Mouse (Mus musculus) monocyte, adult 5-6 weeks (primary cell): ENCODE results near the gene Aanat. TPM values are rescaled to one million over a fixed set of nuclear protein-coding genes. Genes with fewer than 3 reads are reported as not detected.
A peak's percentile ranks its signal among the peaks of the same experiment; 100 is the strongest.

Experiments
- ATAC-seq: fragments of 153-309, 156-312 bp; replicated peaks from 2 replicates; pipeline ENCODE4 v1.8.0; 2017; ENCODE audit warnings: mild to moderate bottlenecking; ENCODE audit not compliant: low TSS enrichment, insufficient number of reproducible peaks, severe bottlenecking, poor library complexity, low FRiP score
- total RNA-seq: library from RNA; stranded (forward); fragments of 200-1000, 200-491, 200-594 nt; gene quantifications from 3 replicates; pipeline ENCODE4 v1.2.3, GENCODE M21; 2017

Aanat gene
- total RNA-seq: not detected in 3 replicates

DNA sequence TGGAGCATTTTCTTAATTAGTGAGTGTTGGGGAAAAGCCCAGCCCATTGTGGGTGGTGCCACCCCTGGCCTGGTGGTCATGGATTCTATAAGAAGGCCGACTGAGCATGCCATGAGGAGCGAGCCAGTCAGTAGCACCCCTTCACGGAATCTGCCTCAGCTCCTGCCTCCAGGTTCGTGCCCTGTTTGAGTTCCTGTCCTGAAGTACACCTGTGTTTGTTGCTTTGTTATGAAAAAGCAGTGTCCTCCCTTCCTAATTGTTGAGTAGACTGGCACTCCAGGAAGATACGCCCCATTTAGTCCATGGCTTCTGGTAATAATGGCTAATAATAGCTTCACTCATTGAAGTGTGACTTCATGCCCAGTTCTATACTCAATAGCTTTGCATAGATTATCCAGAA, at the start of gene Aanat:
Gene Aanat, plus strand, starts transcription at position 123 of the 400 bp plus-strand sequence.
- ATAC-seq: no peak

DNA sequence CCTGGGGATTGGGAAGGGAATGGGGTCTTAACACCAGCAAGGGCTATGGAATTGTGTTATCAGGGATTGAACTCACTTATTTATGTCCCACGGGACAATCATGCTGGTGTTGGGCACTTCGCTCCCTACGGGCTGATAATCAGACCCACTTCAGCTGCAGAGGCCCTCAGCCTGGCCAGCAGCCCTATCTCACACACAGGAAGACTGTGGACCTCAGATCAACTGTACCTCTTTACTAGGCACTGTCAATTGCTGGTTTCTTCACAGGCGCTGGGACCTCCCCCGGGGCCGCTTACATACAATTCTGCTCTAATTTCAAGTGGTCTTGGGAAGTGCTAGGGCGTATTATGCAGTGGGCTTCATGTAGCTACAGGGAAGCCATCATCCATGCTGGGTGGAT, 49.5 kb upstream of the Aanat start:
- no peak for ATAC-seq

DNA sequence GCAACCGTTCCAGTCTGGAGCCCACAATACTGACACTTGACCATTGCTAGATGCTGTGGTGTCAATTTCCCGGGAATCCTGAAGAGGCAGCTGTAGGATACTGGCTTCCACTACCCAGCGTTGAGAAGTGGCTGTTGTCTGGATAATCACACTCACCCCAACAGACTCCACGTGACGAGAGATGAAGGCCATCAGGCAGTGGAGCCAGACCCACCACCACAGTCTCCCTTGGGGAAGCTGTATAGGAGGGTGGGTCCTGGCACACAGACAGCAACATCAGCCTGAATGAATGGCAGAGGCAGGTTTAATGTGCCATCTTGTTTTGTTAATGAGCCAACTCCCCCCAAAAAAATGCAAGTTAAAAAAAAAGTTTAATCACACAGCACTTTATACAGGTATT, 48.8 kb upstream of the Aanat start:
- no peak for ATAC-seq

DNA sequence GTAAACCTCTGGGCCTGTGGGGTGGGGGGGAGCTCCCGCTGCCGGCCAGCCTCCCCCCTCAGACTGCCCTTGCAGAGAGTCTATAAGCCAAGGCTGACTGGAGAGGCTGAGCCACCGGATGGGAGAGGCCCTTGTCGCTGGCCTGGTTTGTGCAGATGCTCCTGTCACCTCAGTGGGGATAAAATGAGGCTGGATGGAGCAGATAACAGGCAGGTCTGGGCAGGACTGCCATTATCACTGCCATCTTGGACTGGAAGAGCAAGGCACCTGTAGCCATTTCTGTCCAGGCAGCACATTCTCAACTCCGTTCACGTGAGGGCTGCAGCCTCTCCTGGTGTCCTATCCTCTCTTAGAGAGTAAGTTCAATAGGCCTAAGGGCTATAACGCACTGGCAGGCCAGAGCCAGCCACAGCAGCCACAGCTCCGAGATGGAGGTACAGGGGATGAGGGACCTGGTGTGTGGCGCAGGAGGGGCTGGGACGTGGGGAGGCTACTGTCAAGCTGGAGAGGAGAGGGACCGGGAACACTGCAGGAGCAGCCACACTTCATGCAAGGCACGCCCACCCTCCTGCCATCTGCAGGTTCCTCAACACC, 48.0 kb upstream of the Aanat start:
- ATAC-seq: no peak

DNA sequence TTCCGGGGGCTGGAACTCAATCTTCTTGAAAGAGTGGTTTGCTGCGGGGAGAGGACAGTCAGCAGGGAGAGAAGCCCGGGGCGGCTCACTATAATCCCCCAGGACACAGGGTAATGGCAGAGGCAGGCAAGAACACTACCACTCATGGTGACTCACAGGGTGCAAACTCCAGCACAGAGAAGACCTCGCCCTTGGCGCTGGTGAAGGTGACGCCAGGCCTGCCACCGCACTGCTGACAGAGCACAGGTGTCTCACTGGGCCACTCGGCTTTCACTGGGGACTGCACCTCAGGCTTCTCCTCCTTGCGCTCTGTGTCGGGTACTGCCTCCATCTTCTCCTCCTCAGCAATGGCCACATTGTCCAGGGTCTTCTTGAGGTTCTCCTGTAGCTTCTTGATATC, 45.0 kb upstream of the Aanat start:
- no peak for ATAC-seq

DNA sequence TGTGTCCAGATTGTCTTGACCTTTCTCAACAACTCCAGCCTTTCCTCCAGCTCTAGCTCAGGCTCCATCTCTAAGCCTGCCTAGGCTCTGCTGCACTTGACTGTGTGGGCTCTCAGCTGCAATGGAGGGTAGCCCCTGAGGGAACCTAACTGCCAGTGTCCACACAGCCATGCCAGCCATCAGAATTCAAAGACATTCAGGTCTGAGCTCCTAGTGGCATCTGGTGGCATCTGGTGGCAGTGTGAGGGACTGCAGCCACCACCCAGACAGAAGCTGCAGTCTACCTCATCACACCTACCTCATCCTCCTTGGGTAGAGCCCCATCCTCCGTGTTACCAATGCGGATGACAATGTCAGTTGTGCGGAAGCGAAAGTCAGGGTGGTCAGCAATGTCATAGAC, 43.1 kb upstream of the Aanat start:
- no peak for ATAC-seq

DNA sequence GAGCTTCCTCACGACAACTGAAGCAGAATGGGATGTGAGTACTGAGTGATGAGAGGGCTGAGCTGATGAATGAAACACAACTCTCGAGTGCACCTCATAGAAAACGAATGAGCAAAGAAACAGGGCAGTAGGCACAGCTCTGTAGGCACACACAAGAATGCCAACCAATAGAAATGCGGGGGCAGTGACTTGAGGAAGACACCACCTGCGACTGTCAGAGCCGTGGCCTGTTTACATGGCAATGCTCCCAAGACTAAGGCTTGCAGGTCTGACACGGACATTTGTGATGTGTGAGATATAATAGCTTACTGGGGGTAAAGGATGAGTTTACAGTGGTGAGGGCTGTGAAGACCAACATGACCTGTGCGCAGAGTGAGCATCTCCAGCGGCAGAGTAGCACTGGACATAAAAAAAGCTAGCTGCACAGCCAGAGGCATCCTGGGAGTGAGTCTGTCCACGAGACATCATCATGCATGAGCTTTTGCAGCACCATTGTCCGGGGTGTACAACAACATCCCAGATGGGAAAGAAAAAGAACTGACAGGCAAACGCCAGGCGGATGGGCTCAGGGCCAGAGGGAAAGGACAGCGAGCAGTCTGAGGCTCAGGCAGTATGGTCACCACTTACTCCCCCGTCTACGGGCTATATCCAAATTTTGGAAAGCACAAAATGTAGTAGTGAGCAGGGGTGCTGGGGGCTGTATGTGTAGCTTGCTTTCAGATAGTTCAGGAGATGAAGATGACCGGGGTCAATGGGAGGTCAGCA, 38.8 kb upstream of the Aanat start:
- ATAC-seq: no peak

DNA sequence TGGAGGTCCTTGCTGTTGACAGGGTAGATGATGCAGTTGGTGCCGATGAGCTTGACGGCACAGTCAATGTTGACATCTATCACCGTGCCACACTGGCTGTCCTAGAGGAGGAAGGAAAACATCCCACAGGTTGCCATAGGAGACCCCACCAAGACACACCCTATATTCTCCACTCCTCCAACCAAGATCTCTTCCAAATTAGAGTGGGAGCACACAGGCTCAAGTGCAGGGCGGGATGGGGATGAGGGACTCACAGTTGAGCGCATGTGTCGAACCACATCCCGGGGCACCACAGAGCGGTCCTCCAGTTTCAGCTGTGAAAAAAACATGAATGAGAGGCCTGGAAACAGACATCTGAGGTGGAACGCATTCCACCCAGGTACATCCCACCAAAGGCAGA, 37.5 kb upstream of the Aanat start:
- no peak for ATAC-seq

DNA sequence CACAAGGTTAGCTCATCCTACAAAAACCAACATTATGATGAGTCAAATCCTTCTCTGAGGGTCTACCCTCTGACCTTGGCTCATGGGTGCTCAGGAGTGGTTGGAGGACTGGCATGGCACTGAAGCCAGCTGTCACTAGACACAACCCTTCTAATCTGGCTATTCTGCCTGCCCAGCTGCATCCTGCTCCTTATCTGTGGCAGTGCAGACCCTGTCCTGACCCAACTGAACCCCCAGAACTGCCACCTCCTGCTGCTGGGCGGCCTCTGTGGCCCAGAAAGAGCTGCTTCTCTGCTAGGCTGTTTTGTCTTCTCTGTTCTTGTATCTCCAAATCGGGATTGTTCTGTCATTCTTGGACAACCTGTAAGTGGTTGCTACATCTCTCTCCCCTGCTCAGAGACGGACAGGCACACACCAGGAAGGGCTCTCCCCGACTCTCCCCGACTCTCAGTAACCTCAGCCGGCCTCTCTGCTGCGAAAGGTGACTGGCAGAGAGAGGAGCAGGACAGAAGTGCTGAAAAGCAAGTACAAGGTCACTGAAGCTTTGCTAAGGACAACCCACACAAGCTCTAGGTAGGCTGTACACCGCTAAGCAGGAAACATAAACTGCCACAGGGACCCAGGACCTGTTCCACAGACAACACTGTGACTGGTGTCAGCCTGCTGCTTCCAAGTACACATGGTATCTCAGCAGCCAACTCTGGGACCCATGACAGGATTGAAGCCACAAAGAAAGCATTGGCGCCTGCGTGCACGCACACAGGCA, 36.8 kb upstream of the Aanat start:
- ATAC-seq: no peak

DNA sequence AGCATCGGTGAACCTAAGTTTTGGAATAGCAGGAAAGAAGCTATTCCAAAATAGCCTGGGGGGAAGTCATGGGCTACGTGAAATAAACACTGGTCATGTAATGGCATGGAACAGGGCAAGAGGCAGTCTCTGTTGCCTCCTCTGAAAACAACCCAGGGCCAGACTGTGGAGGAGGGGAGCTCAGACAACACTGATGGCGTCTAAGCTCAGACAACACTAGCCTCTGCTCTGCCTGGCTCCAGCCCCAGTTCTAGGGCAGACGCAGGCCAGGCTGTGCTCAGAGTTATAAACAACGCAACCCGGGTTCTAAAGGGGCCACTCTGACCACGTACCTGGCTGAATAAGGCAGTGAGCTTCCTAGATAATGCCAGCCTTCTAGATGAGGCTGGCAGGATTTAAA, 35.5 kb upstream of the Aanat start:
- no peak for ATAC-seq

DNA sequence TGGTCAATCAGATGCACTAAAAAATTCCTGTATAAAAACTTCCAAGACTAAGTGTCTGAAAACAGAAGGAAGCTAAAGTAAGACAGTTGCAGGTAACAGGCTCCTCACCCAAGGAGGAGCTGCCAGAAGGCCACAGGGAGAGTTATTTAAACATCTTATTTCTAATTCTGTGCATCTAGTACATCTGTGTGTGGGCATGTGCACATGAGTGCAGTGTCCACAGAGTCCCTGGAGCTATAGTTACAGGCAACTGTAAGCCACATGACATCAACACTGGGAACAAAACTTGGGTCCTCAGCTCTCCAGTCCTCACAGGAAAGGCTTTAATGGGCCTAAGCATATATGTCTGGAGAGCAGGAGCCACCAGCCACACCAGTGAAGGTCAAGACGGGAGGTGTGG, 34.0 kb upstream of the Aanat start:
- ATAC-seq: no peak

DNA sequence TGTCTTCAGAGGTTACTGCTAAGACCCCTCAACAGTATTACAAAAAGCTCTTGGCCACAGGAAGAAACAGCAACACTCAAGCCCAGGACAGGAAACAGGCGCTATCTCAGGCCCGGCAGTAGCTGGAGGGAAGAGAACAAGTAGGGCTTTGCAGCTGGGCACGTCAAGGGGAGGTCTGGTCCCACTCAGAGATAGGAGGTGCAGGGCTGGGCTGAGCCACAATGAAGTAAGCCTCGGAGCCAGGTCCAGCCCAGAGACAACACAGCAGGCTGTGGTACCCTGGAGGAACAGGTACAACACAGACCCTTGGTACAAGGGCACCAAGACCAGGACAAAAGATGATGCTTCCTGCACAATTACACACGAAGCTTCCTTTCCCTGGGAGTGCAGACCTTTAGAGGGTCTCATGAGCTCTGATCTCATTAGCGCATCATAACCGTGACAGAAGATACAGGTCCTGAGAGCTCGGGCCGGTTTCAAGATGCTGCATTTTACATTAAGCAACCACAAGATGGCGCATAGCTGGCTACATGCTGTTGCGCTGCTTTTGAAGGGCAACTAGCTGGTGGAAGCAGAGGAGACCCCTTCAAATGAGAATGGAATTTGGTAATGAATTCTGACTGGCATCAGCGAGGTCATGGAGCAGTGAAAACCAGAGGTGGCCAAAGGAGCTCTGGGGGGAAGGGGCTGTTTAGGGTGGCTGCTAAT, 31.9 kb upstream of the Aanat start:
- ATAC-seq: 0 out of 2 replicates have a peak, but pooled peaks have one; percentile 55

DNA sequence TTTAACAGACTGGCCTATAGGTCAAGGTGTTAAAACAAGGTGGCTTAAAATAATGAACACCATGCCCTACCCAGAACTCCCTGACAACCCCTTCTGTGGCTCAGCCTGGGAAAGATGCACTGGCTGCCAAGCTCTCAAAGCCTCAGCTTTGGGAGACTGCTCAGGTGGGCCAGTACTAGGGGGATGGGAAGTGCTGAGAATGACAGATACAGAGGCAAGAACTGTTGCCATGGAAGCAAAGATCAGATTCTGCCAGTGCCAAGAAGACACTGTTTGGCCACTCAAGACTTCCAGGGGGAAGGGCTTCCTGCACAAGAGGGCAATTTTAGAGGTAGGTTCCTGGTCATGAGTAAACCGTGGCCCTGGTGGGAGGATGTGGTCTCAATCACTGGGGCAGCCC, 30.7 kb upstream of the Aanat start:
- ATAC-seq: no peak

DNA sequence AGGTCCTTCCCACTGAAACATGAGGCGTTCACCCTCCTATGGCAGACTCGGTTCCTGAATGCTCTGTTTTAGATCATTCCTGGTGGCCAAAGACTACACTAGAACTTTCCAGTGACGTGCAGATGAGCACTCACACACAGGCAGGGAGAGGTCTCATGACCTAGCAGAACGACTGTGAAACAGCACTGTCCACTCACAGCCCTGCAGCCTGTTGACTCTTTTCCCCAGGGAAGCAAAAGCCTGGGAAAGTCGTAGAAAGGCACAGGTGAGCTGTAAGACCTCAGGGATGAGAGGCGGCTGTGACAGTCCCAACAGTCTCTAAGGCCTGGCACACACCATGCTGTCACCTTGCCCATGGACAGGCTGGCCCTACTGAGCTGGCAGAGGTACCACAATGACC, 29.9 kb upstream of the Aanat start:
- ATAC-seq: no peak

DNA sequence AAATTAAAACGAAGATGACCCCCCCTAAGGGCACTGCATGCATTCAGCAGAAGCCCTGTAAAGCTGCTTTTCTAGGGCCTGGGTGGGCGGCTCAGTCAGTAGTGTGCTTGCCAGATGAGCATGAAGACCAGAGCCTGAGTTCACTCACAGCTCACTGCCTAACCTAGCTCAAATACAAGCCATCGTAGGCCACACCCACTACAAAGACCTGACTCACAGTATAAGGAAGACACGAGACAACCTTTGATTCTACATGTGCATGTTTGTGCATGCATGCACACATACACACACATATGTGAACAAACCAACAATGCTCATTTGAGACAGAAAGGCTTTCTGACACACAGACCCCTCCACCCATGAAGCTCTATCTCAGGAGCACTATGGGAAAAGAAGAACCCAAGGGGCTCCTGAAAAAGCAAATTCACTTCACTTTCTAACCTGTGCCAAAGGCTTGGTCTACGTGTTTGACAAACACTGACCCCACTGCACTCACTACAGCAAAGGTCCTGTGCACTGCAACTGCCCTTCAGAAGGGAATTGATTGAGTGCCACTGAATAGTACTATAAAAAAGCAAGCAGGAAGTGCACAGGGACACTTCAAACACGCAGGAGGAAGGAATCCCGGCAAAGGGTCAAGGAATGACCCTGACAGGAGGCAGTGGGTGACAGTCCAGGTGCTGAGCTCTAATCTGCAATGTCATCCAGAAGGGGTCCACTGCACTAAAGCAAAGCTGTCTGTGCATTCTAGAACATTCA, 20.8 kb upstream of the Aanat start:
- ATAC-seq: no peak

DNA sequence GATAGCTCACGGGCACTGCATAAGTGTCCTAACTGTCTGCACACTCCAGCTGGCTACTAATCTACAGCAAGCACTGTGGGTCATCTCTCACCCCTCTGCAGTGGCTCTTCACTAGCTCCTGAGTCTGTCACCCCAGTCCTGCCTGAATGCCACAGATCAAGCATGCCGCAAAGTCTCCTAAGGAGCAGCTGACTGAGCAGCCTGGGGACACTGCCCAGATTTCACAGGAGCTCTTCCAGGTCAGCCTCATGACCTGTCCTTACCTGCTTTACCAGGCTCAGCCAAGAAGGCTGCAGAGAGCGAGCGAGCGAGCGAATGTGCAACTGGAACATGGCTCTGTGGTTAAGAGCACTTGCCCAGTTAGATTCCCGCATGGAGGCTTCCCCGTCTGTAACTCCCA, 18.7 kb upstream of the Aanat start:
- ATAC-seq: no peak

DNA sequence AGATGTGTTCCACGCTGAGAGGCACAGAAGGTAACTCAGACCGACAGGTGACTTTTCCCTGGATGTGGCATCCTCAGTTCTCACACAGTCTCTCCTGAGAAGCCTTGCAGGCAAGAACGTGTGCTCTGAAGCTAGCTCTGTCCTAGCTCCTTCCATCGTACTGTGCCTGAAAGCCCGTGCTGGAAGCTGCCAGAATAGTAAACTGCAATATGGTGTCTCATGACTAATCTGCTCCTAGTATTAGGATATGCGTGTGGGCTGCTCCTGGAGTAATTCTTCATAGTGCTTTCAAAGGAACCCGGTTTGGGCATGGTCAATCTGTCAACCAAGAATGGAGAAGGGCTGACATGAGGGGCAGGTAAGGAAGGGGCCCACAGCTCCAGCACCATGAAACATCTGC, 15.4 kb upstream of the Aanat start:
- no peak for ATAC-seq

DNA sequence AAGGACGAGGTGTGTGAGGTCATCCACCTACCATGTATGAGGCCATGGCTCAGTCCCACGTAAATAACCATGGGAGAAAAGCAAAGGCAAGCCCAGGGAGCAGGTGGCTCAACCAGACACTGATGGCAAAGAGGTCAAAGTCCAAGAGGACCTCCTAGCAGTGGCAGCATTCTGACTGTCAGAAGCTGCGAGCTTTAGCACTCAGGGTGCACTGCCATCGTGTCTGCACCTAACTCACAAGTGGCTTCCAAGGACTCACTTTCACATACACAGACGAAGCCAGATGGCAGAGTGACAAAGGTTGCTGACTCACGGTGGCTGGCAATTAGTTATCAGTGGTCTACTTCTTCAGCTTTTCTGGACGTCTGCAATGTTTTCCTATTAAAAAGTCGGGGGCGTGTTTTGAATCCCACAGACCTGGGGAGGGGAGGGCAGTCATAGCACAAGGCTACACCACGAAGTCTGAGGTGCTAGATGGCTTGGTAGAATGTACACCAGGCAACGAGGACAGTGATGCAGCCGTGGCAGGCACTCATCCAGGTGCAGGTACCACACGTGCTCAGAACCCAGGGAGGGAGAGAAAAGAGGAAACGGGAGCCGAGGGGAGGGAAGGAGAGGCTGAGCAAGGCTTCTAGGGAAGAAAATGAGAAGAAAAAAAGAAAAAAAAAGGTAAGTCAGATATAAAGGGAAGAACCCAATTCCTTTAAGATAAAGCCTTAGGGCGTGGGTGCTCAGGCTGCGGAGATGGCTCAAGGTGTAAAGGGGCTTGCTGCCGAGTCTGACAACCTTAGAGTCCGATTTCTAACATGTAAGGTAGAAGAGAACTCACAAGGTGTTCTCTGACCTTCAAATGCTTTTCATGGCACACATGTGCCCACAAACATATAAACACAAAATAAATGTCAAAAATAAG, 14.2 kb upstream of the Aanat start:
- no peak for ATAC-seq
